Mouse (Mus musculus) limb, embryonic 10.5 days (tissue): Measurements from ENCODE around the gene Muc5b. TPM values are rescaled to one million over a fixed set of nuclear protein-coding genes. Genes with fewer than 3 reads are reported as not detected.
"Not testable (repeated sequence)": the region's sequence is repeated elsewhere in the genome, so short reads cannot be mapped to it uniquely, and the experiment has no call there.

Experiments used
- DNase-seq: peaks from one replicate; pipeline ENCODE4 v3.0.0-alpha.2; 2017; ENCODE audit warnings: low spot score
- H3K27ac ChIP-seq: fragments of 300-500 bp; sonication (generic); 2 replicates; pipeline ENCODE4 v1.5.1; 2016; ENCODE audit warnings: mild to moderate bottlenecking
- H3K27me3 ChIP-seq: fragments of 300-500 bp; sonication (generic); 2 replicates; pipeline ENCODE4 v1.6.1; 2016; ENCODE audit warnings: low read depth, mild to moderate bottlenecking; ENCODE audit not compliant: poor library complexity, severe bottlenecking
- H3K36me3 ChIP-seq: fragments of 300-500 bp; sonication (generic); 2 replicates; pipeline ENCODE4 v1.6.1; 2016; ENCODE audit warnings: mild to moderate bottlenecking, moderate library complexity
- H3K4me1 ChIP-seq: fragments of 300-500 bp; sonication (generic); 2 replicates; pipeline ENCODE4 v1.6.1; 2016
- H3K4me3 ChIP-seq: fragments of 300-500 bp; sonication (generic); 2 replicates; pipeline ENCODE4 v1.5.1; 2016; ENCODE audit warnings: mild to moderate bottlenecking, moderate library complexity
- H3K9me3 ChIP-seq: fragments of 300-500 bp; sonication (generic); replicated peaks from 2 replicates; pipeline ENCODE4 v1.6.1; 2016; ENCODE audit warnings: mild to moderate bottlenecking
- WGBS: fragments of 180-500 bp; shearing (Covaris S2); methylation state at CpG from one replicate; pipeline ENCODE4 v1.1.7; 2016; 5-methylcytosine and 5-hydroxymethylcytosine counted together
- polyA plus RNA-seq: library from polyadenylated mRNA; unstranded; fragments of >200 nt; fragmentation: Nextera tagmentation; extraction: Ambion mirVana; gene quantifications from 2 replicates; pipeline ENCODE4 v1.2.1, GENCODE M21; 2016

Gene Muc5b
- polyA plus RNA-seq: 0.01 TPM in 2 replicates

- no peaks in the 10 kb centered on the region for H3K27me3 ChIP-seq
- DNase-seq: no peak
- 74% methylated on average over 5 of the region's 5 CpGs for WGBS
- no peaks in the 10 kb centered on the region for H3K36me3 ChIP-seq
- no peak within 1 kb of the TSS for H3K4me3 ChIP-seq
- no peaks in the 10 kb centered on the region for H3K4me1 ChIP-seq
- H3K27ac ChIP-seq: no peak within 1 kb of the TSS
- no peaks in the 10 kb centered on the region for H3K9me3 ChIP-seq
Measured at GRCm38 (mm10) chr7:141838779-141839178, at the start of gene Muc5b. Muc5b (plus strand) TSS chr7:141839070.

GRCm38 (mm10) chr7:141794251-141794650 lies 44.6 kb upstream of the Muc5b start:
- Histone ChIP-seq H3K27me3 (no peaks in the 10 kb centered on the region), H3K36me3 (no peaks in the 10 kb centered on the region), H3K9me3 (no peaks in the 10 kb centered on the region; the same call in 1 of the 2 replicates), H3K4me1 (no peaks in the 10 kb centered on the region), H3K4me3 (no peak overlapping the region), H3K27ac (no peak overlapping the region)
- 92% methylated on average over 1 of the region's 1 CpGs for WGBS
- no peak for DNase-seq

- Histone ChIP-seq H3K36me3 (no peaks in the 10 kb centered on the region), H3K27ac (no peak overlapping the region), H3K4me1 (no peaks in the 10 kb centered on the region), H3K27me3 (no peaks in the 10 kb centered on the region), H3K4me3 (no peak overlapping the region), H3K9me3 (no peaks in the 10 kb centered on the region)
- DNase-seq: no peak
- WGBS: 93% methylated on average over 7 of the region's 7 CpGs
Measured at GRCm38 (mm10) chr7:141803206-141803605, 35.7 kb upstream of the Muc5b start.

- Histone ChIP-seq H3K27ac (no peak overlapping the region), H3K4me3 (no peak overlapping the region), H3K4me1 (no peaks in the 10 kb centered on the region), H3K36me3 (no peaks in the 10 kb centered on the region), H3K9me3 (no peaks in the 10 kb centered on the region), H3K27me3 (no peaks in the 10 kb centered on the region)
- DNase-seq: no peak
- 89% methylated on average over 7 of the region's 7 CpGs for WGBS
Measured at GRCm38 (mm10) chr7:141805384-141805783, 33.5 kb upstream of the Muc5b start.

- not testable (repeated sequence) for H3K4me3 ChIP-seq, H3K36me3 ChIP-seq, H3K4me1 ChIP-seq, H3K27ac ChIP-seq, H3K9me3 ChIP-seq, DNase-seq, H3K27me3 ChIP-seq
- WGBS: no CpG with 5 or more reads among the region's 4 CpGs
Measured at GRCm38 (mm10) chr7:141807823-141808222, 31.0 kb upstream of the Muc5b start.

GRCm38 (mm10) chr7:141809933-141810332 lies 28.9 kb upstream of the Muc5b start:
- not testable (repeated sequence) for H3K9me3 ChIP-seq, H3K27me3 ChIP-seq, H3K36me3 ChIP-seq, H3K27ac ChIP-seq, DNase-seq, H3K4me1 ChIP-seq, H3K4me3 ChIP-seq
- no CpG with 5 or more reads among the region's 4 CpGs for WGBS

- no peaks in the 10 kb centered on the region for H3K36me3 ChIP-seq
- H3K4me1 ChIP-seq: no peaks in the 10 kb centered on the region
- WGBS: 81% methylated on average over 4 of the region's 4 CpGs
- DNase-seq: no peak
- H3K4me3 ChIP-seq: no peak overlapping the region
- no peaks in the 10 kb centered on the region for H3K9me3 ChIP-seq
- H3K27ac ChIP-seq: no peak overlapping the region
- H3K27me3 ChIP-seq: no peaks in the 10 kb centered on the region
Measured at GRCm38 (mm10) chr7:141813321-141813720, 25.5 kb upstream of the Muc5b start.

GRCm38 (mm10) chr7:141815361-141815760 lies 23.5 kb upstream of the Muc5b start:
- Histone ChIP-seq H3K9me3 (no peaks in the 10 kb centered on the region), H3K4me1 (no peaks in the 10 kb centered on the region), H3K27me3 (no peaks in the 10 kb centered on the region), H3K36me3 (no peaks in the 10 kb centered on the region), H3K27ac (no peak overlapping the region), H3K4me3 (no peak overlapping the region)
- no peak for DNase-seq
- WGBS: 86% methylated on average over 4 of the region's 4 CpGs

- WGBS: 81% methylated on average over 11 of the region's 11 CpGs
- no peak overlapping the region for H3K27ac ChIP-seq
- no peak for DNase-seq
Measured at GRCm38 (mm10) chr7:141817355-141818075, 21.4 kb upstream of the Muc5b start.

GRCm38 (mm10) chr7:141818267-141818666 lies 20.6 kb upstream of the Muc5b start:
- Histone ChIP-seq H3K27me3 (no peaks in the 10 kb centered on the region), H3K36me3 (no peaks in the 10 kb centered on the region), H3K4me3 (no peak overlapping the region), H3K9me3 (no peaks in the 10 kb centered on the region), H3K4me1 (no peaks in the 10 kb centered on the region), H3K27ac (no peak overlapping the region)
- no peak for DNase-seq
- WGBS: 84% methylated on average over 3 of the region's 3 CpGs

More at GRCm38 (mm10) chr7:141817355-141818075, 21.4 kb upstream of the Muc5b start:
- Histone ChIP-seq H3K4me3 (no peak overlapping the region), H3K4me1 (no peaks in the 10 kb centered on the region), H3K9me3 (no peaks in the 10 kb centered on the region), H3K27me3 (no peaks in the 10 kb centered on the region), H3K36me3 (no peaks in the 10 kb centered on the region)

- Histone ChIP-seq H3K9me3 (no peaks in the 10 kb centered on the region), H3K36me3 (no peaks in the 10 kb centered on the region), H3K27ac (no peak overlapping the region), H3K27me3 (no peaks in the 10 kb centered on the region), H3K4me3 (no peak overlapping the region), H3K4me1 (no peaks in the 10 kb centered on the region)
- no peak for DNase-seq
- 75% methylated on average over 4 of the region's 4 CpGs for WGBS
Measured at GRCm38 (mm10) chr7:141822582-141823261, 16.1 kb upstream of the Muc5b start.

GRCm38 (mm10) chr7:141823699-141824098 lies 15.2 kb upstream of the Muc5b start:
- no peak overlapping the region for H3K4me3 ChIP-seq
- no peaks in the 10 kb centered on the region for H3K27me3 ChIP-seq
- no peak for DNase-seq
- no peaks in the 10 kb centered on the region for H3K9me3 ChIP-seq
- no peaks in the 10 kb centered on the region for H3K4me1 ChIP-seq
- H3K36me3 ChIP-seq: no peaks in the 10 kb centered on the region
- no peak overlapping the region for H3K27ac ChIP-seq
- 86% methylated on average over 6 of the region's 6 CpGs for WGBS

- Histone ChIP-seq H3K4me3 (no peak overlapping the region), H3K27me3 (no peaks in the 10 kb centered on the region), H3K9me3 (no peaks in the 10 kb centered on the region), H3K36me3 (no peaks in the 10 kb centered on the region), H3K27ac (no peak overlapping the region), H3K4me1 (no peaks in the 10 kb centered on the region)
- WGBS: 92% methylated on average over 9 of the region's 9 CpGs
- DNase-seq: no peak
Measured at GRCm38 (mm10) chr7:141824398-141824797, 14.5 kb upstream of the Muc5b start.
